Comparison of ENCODE assay signal across 14 mouse cellular contexts in genomic region chr6:37735288-37735961, GRCm38 (mm10).
DNase-seq lines count a peak whose midpoint lies in the region; ATAC-seq and TF ChIP-seq lines count a peak whose summit lies in the region.
"Had no signal": no experiment of that assay in that cellular context is flagged by ENCODE, and none has a peak within 500 bp of the region (broad histone marks: within the 10 kb centered on the region; RNA-seq: fewer than 3 reads in every experiment).

No protein-coding gene starts in this region.

- intact Hi-C loops in heart, adult 2 months (cut with DNase I) = loop anchor here (10.0 kb wide), 2 partner anchors 199 to 329 kb away; no protein-coding TSS in a partner anchor
- intact Hi-C loops in left cerebral cortex, postnatal 4 days (cut with DNase I) = no loop called here

- H3K4me1 ChIP-seq in heart, adult 2 months (ENCODE audit: control insufficient read depth, insufficient read depth, low read length) = peaks cover 2% of the 10 kb centered on the region
- peaks cover 4% of the 10 kb centered on the region; the same call in 1 of the 2 replicates for H3K4me1 ChIP-seq in forebrain, embryonic 12.5 days
- H3K4me1 ChIP-seq: embryonic facial prominence, embryonic 15.5 days; midbrain, embryonic 13.5 days had no signal

- WGBS in heart, adult 2 months = 19% methylated on average over 4 of the region's 4 CpGs
- 81% methylated on average over 4 of the region's 4 CpGs for WGBS in forebrain, embryonic 12.5 days

- H3K9me3 ChIP-seq in forebrain, embryonic 12.5 days = no peaks in the 10 kb centered on the region
- H3K9me3 ChIP-seq: embryonic facial prominence, embryonic 15.5 days had no signal

- H3K27me3 ChIP-seq in heart, adult 2 months (ENCODE audit: control insufficient read depth, insufficient read depth, low read length) = no peaks in the 10 kb centered on the region
- H3K27me3 ChIP-seq in forebrain, embryonic 12.5 days = no peaks in the 10 kb centered on the region
- H3K27me3 ChIP-seq: embryonic facial prominence, embryonic 15.5 days; midbrain, embryonic 13.5 days; neural tube, embryonic 13.5 days had no signal

- no peak overlapping the region for H3K9ac ChIP-seq in heart, adult 2 months (ENCODE audit: low read depth, low read length)
- no peak overlapping the region for H3K9ac ChIP-seq in forebrain, embryonic 12.5 days
- H3K9ac ChIP-seq: embryonic facial prominence, embryonic 15.5 days; liver, postnatal 0 days; midbrain, embryonic 13.5 days; neural tube, embryonic 13.5 days had no signal

- peak overlapping the region; percentile 77 for H3K27ac ChIP-seq in heart, adult 2 months
- no peak overlapping the region for H3K27ac ChIP-seq in forebrain, embryonic 12.5 days
- H3K27ac ChIP-seq: embryonic facial prominence, embryonic 15.5 days; midbrain, embryonic 13.5 days; neural tube, embryonic 13.5 days had no signal

- TF ChIP-seq POLR2A in heart, adult 2 months (IDR thresholded peaks at IDR 0.05; ENCODE audit: insufficient read depth, low read depth, low read length) = peak; percentile 29; the same call in 1 of the 2 replicates

- TF ChIP-seq CTCF in heart, adult 2 months (IDR thresholded peaks at IDR 0.05) = no peak

- H3K36me3 ChIP-seq in heart, adult 2 months (ENCODE audit: control insufficient read depth, insufficient read depth, low read length) = no peaks in the 10 kb centered on the region
- H3K36me3 ChIP-seq in forebrain, embryonic 12.5 days (replicated peaks) = no peaks in the 10 kb centered on the region
- H3K36me3 ChIP-seq: embryonic facial prominence, embryonic 15.5 days; midbrain, embryonic 13.5 days; neural tube, embryonic 13.5 days had no signal

- H3K4me3 ChIP-seq in heart, adult 2 months = no peak overlapping the region
- H3K4me3 ChIP-seq in forebrain, embryonic 12.5 days (replicated peaks) = no peak overlapping the region
- H3K4me3 ChIP-seq: embryonic facial prominence, embryonic 15.5 days; midbrain, embryonic 13.5 days; neural tube, embryonic 13.5 days had no signal

- TF ChIP-seq EP300 in heart, adult 2 months (IDR thresholded peaks at IDR 0.05; ENCODE audit: insufficient read depth, low read depth, low read length) = 0 out of 2 replicates have a peak, but pooled peaks have one; percentile 20

- no peak for ATAC-seq in forebrain, embryonic 12.5 days (ENCODE audit: low FRiP score)
- ATAC-seq: liver, postnatal 0 days; midbrain, embryonic 13.5 days had no signal

- no peak overlapping the region for H3K4me2 ChIP-seq in forebrain, embryonic 12.5 days
- H3K4me2 ChIP-seq: embryonic facial prominence, embryonic 15.5 days; midbrain, embryonic 13.5 days; neural tube, embryonic 13.5 days had no signal

- peak; percentile 18 for DNase-seq in gastrocnemius, postnatal 25 days
- no peak for DNase-seq in gastrocnemius, postnatal 4 days (ENCODE audit: low spot score in 2 of 2)
- peak in 1 of 2 experiments; percentile 40 for DNase-seq in heart, adult 2 months
- peak; percentile 31 to 56 for DNase-seq in kidney, adult 8-10 months
- peak; percentile 62 for DNase-seq in lung, postnatal 36 days
- DNase-seq in ovary, postnatal 10 days (ENCODE audit: low spot score) = no peak
- no peak for DNase-seq in left cerebral cortex, postnatal 4 days
- DNase-seq: cerebellum, adult 2 months; liver, postnatal 0 days; right cerebral cortex, postnatal 25 days had no signal

- no peaks in the 10 kb centered on the region for H3K79me2 ChIP-seq in heart, adult 2 months (replicated peaks; ENCODE audit: control insufficient read depth, insufficient read depth, low read length)

Comparison
In these comparisons a context has a peak if more than half of its experiments do, and no peak if none do; other contexts are left out.
1. DNase-seq: peak in gastrocnemius, postnatal 25 days (single experiment), kidney, adult 8-10 months (2 of 2) and lung, postnatal 36 days (single experiment); none in gastrocnemius, postnatal 4 days (0 of 2), ovary, postnatal 10 days (single experiment) and left cerebral cortex, postnatal 4 days (single experiment).